Mouse (Mus musculus): Measurements from ENCODE around the gene Sap18b.

GRCm38 (mm10) chr8:95816044-95816708 is 9.0 kb upstream of the Sap18b start:
- TF ChIP-seq POLR2A (IDR thresholded peaks at IDR 0.05; ENCODE audit: control insufficient read depth, extremely low read depth, insufficient read depth, low read length, poor library complexity), result no peak
- no peak for TF ChIP-seq CTCF (IDR thresholded peaks at IDR 0.05; ENCODE audit: borderline replicate concordance, control insufficient read depth, extremely low read depth, insufficient read depth, low read length, poor library complexity)
